Mouse (Mus musculus) MEL (cell line): ENCODE measurements around the gene Cdk17.

Experiments used
- CTCF ChIP-seq, 3 experiments: IDR thresholded peaks in 2 of 3; conservative IDR thresholded peaks in 1 of 3; 2 replicates each; pipeline ENCODE4 v1.5.1; 2011 to 2012; ENCODE audit warnings: low read length in 3 of 3, low read depth in 2 of 3, mild to moderate bottlenecking in 2 of 3, improper control_type of control experiment in 1 of 3, inconsistent platforms in 1 of 3, mixed read lengths in 1 of 3, moderate library complexity in 1 of 3; ENCODE audit not compliant: control insufficient read depth in 1 of 3, insufficient read depth in 1 of 3, poor library complexity in 1 of 3, severe bottlenecking in 1 of 3
- GATA1 ChIP-seq: IDR thresholded peaks from 2 replicates; pipeline ENCODE4 v1.6.1; 2011; ENCODE audit warnings: low read depth, low read length, improper control_type of control experiment
- USF1 ChIP-seq: IDR thresholded peaks from 2 replicates; pipeline ENCODE4 v1.6.1; 2014; ENCODE audit warnings: low read depth, mild to moderate bottlenecking, inconsistent platforms, low read length, improper control_type of control experiment, moderate library complexity
- ZC3H11A ChIP-seq: IDR thresholded peaks from 2 replicates; pipeline ENCODE4 v1.6.1; 2012; ENCODE audit warnings: low read depth, mild to moderate bottlenecking, inconsistent platforms, low read length, improper control_type of control experiment
- ZNF384 ChIP-seq: IDR thresholded peaks from 2 replicates; pipeline ENCODE4 v1.6.1; 2012; ENCODE audit warnings: low read depth, mild to moderate bottlenecking, inconsistent platforms, low read length, improper control_type of control experiment

DNA sequence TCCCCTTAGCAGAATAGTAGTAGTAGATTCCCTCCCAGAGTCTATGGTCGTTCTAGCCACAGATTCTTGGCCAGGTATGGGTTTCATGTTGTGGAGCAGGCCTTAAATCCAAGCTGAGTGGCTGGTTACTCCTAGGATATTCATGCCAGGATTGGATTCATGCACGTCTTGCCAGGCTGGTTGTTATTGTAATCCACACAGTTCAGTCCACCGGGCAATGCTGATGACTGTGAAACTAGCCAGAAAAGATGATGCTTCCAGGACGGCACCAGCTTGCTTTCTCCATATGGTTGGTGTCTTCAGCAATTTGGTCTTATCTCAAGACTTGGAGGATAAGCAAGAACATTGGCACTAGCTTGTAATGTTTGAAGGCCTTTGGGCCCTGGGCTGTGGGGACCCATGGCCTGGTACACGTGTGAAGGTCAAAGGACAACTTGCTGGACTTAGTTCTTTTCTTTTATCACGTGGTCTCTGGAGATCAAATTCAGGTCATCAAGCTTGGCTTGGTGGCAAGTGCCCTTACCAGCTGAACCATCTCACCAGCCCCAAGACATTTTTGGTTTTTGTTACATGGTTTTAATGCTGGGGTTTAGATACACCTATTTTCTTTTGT lies 41.3 kb downstream of the Cdk17 start:
- TF ChIP-seq USF1 (no peak), CTCF (IDR thresholded peaks at IDR 0.05 in 2 of 3, conservative IDR thresholded peaks at IDR 0.05 in 1 of 3; ENCODE audit: control insufficient read depth in 1 of 3, insufficient read depth in 1 of 3, low read depth in 2 of 3, low read length in 3 of 3, poor library complexity in 1 of 3, severe bottlenecking in 1 of 3) (no peak), ZC3H11A (no peak), ZNF384 (no peak), GATA1 (no peak)
